Mouse (Mus musculus) limb, embryonic 15.5 days (tissue): Measurements from ENCODE around the gene Ubash3a. TPM values are rescaled to one million over a fixed set of nuclear protein-coding genes. Genes with fewer than 3 reads are reported as not detected.

ENCODE experiments used
- ATAC-seq: fragments of 200-750 bp; cut with Nextera tagmentation; 2 replicates; pipeline ENCODE4 v1.8.0; 2017; ENCODE audit warnings: low read depth, moderate TSS enrichment; ENCODE audit not compliant: insufficient number of reproducible peaks, low FRiP score, low TSS enrichment
- H3K27ac ChIP-seq: fragments of 300-500 bp; sonication (generic); 2 replicates; pipeline ENCODE4 v1.5.1; 2015; ENCODE audit warnings: moderate library complexity, mild to moderate bottlenecking, inconsistent platforms
- H3K27me3 ChIP-seq: fragments of 300-500 bp; sonication (generic); 2 replicates; pipeline ENCODE4 v1.6.1; 2015; ENCODE audit warnings: inconsistent platforms
- H3K36me3 ChIP-seq: fragments of 300-500 bp; sonication (generic); 2 replicates; pipeline ENCODE4 v1.6.1; 2015; ENCODE audit warnings: inconsistent platforms
- H3K4me1 ChIP-seq: fragments of 300-500 bp; sonication (generic); 2 replicates; pipeline ENCODE4 v1.6.1; 2015; ENCODE audit warnings: inconsistent platforms
- H3K4me2 ChIP-seq: fragments of 300-500 bp; sonication (generic); 2 replicates; pipeline ENCODE4 v1.6.1; 2015; ENCODE audit warnings: mild to moderate bottlenecking, inconsistent platforms
- H3K4me3 ChIP-seq: fragments of 300-500 bp; sonication (generic); 2 replicates; pipeline ENCODE4 v1.5.1; 2015; ENCODE audit warnings: mild to moderate bottlenecking, inconsistent platforms
- H3K9ac ChIP-seq: fragments of 300-500 bp; sonication (generic); 2 replicates; pipeline ENCODE4 v1.6.1; 2015; ENCODE audit warnings: inconsistent platforms
- H3K9me3 ChIP-seq: fragments of 300-500 bp; sonication (generic); 2 replicates; pipeline ENCODE4 v1.6.1; 2016; ENCODE audit warnings: inconsistent platforms
- WGBS: fragments of 180-500 bp; shearing (Covaris S2); methylation state at CpG from one replicate; pipeline ENCODE4 v1.1.7; 2015; 5-methylcytosine and 5-hydroxymethylcytosine counted together
- polyA plus RNA-seq: library from polyadenylated mRNA; unstranded; fragments of >200 nt; fragmentation: Nextera tagmentation; extraction: Ambion mirVana; gene quantifications from 2 replicates; pipeline ENCODE4 v1.2.1, GENCODE M21; 2015

Ubash3a gene
- polyA plus RNA-seq, 1 experiment from 2014 or later, result 0.32 TPM

DNA sequence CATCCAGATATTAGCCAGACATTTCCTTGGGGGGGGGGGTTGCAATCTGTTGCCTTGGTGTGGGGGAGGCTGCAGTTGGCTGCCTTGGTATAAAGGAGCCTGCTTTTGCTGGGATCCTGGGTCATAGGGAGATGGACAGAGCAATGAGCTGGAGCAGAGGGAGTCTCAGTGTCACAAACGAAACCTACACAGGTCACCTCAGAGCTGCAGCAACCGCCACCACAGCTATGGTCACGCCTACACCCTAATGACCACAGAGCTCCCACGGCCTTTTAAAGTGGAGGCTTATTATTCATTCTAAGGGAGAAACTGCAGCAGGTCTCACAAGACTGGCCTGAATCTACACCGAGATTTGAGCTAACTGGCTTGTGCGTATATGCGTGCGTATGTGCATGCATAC is 15.8 kb upstream of the Ubash3a start:
- ATAC-seq, result no peak
- no peaks in the 10 kb centered on the region for H3K9me3 ChIP-seq
- H3K27ac ChIP-seq, result no peak overlapping the region
- WGBS, result 68% methylated on average over 8 of the region's 8 CpGs
- H3K36me3 ChIP-seq, result no peaks in the 10 kb centered on the region
- H3K4me2 ChIP-seq, result no peak overlapping the region
- no peaks in the 10 kb centered on the region for H3K27me3 ChIP-seq
- H3K9ac ChIP-seq, result no peak overlapping the region
- H3K4me1 ChIP-seq, result peaks cover 3% of the 10 kb centered on the region; the same call in 1 of the 2 replicates
- no peak overlapping the region for H3K4me3 ChIP-seq

DNA sequence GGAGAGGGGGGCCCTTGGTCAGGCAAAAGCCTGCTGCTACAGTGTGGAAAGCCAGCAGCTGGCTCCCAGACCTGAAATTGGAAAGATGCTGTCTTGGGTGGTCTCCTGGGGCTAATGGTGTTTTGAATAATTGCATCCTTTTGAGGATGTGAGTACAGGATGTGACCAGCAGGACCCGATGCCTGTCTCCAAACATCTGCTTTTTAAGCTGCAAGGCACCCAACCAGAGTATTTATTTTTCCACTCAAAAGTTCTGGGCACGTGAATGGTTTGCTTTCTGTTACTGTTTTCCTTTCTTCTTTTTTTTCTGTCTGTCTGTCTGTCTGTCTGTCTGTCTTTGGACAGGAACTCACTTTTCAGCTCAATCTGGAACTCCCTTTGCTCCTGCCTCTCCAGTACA is 15.0 kb upstream of the Ubash3a start:
- Histone ChIP-seq H3K9ac (no peak overlapping the region), H3K9me3 (no peaks in the 10 kb centered on the region), H3K36me3 (no peaks in the 10 kb centered on the region), H3K27ac (no peak overlapping the region), H3K27me3 (no peaks in the 10 kb centered on the region), H3K4me2 (no peak overlapping the region), H3K4me1 (peaks cover 3% of the 10 kb centered on the region; the same call in 1 of the 2 replicates), H3K4me3 (no peak overlapping the region)
- WGBS, result 24% methylated on average over 2 of the region's 2 CpGs
- no peak for ATAC-seq

DNA sequence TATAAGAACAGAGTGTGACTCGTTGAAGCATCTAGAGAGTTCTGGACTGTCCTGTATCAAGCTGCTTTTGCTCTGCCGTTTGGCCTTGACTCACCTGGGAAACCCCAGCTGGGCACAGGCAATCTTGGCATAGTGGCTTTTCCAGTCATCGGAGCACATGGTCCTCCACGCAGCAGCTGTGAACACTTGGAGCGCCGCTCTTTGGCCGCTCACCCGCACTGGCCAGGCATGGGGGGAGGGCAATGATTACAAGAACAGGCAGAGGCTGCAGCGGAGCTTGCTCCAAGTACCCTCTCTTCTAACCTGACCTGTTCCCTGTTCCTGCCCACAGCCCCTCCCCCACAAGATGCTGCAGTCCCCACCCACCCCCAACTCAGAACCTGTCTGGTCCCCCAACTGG is 14.3 kb upstream of the Ubash3a start:
- Histone ChIP-seq H3K27ac (no peak overlapping the region), H3K4me1 (peaks cover 3% of the 10 kb centered on the region; the same call in 1 of the 2 replicates), H3K9ac (no peak overlapping the region), H3K4me2 (no peak overlapping the region), H3K27me3 (no peaks in the 10 kb centered on the region), H3K9me3 (no peaks in the 10 kb centered on the region), H3K4me3 (no peak overlapping the region), H3K36me3 (no peaks in the 10 kb centered on the region)
- WGBS, result 72% methylated on average over 9 of the region's 9 CpGs
- no peak for ATAC-seq

DNA sequence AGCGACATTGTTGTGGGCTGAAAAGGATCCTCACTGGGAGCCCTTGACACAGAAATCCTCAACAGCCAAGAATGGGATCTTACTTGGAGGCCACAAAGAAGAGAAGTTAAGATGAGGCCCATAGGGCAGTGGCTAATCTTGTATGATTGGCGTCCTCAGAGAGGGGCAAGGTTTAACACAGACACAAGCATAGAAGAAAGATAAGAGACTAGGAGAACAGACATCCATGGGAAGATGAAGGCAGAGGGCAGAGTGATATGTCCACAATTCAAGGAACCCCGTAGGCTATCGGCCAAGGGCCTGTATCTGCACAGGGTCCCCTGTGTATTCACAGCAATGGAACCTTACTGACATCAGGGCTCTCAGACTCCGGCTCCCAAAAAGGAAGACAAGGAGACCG is 12.5 kb upstream of the Ubash3a start:
- no peaks in the 10 kb centered on the region for H3K9me3 ChIP-seq
- H3K4me1 ChIP-seq, result peaks cover 3% of the 10 kb centered on the region; the same call in 1 of the 2 replicates
- no peak for ATAC-seq
- H3K36me3 ChIP-seq, result no peaks in the 10 kb centered on the region
- H3K27ac ChIP-seq, result no peak overlapping the region
- WGBS, result 91% methylated on average over 6 of the region's 6 CpGs
- H3K4me3 ChIP-seq, result no peak overlapping the region
- no peaks in the 10 kb centered on the region for H3K27me3 ChIP-seq
- no peak overlapping the region for H3K9ac ChIP-seq
- H3K4me2 ChIP-seq, result no peak overlapping the region

DNA sequence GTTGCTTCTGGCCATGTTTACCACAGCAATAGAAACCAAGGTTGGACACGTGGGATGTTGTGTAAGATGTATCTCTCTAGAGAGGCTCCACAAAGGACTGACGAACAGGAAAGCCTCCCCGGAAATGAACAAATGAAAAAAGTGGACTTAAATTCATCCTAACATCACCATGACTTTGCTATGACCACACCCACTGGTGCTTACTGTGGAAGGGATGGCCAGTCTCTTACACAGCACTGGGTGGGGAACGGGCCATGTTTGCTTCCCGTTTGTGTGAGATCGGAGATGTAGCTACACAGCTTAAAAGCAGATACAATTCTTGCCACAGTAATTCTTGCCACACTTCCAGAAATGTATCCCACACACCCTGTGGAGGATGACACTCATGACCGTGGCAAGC is 11.4 kb upstream of the Ubash3a start:
- no peaks in the 10 kb centered on the region for H3K27me3 ChIP-seq
- ATAC-seq, result no peak
- H3K9ac ChIP-seq, result no peak overlapping the region
- no peak overlapping the region for H3K4me3 ChIP-seq
- H3K36me3 ChIP-seq, result no peaks in the 10 kb centered on the region
- 76% methylated on average over 7 of the region's 7 CpGs for WGBS
- H3K4me1 ChIP-seq, result peaks cover 3% of the 10 kb centered on the region; the same call in 1 of the 2 replicates
- H3K27ac ChIP-seq, result no peak overlapping the region
- H3K4me2 ChIP-seq, result no peak overlapping the region
- H3K9me3 ChIP-seq, result no peaks in the 10 kb centered on the region

DNA sequence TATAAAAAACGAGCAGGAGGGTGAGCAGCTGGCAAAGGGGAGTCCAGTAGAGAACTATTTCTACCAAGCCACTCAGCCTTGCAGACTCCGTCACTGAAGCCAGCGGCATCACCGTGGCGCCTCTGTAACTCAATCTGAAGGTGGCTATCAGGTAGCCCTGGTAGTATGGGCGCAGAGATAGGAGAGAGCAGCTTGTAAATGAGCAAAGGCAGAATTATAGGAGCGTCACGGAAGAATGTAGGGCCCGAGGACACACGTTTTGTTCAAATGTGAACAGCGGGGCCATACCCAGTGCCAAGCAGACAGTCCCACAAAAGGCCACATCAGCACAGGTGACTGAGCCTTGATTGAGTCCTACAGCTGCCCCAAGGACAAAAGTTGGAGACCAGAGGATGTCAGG is 8.8 kb upstream of the Ubash3a start, which contains the start of gene Tmprss3:
Gene Tmprss3 (minus strand): TSS at position 101 of the 400 bp plus-strand sequence.
- ATAC-seq, result no peak
- no peak within 1 kb of the TSS for H3K27ac ChIP-seq
- H3K9ac ChIP-seq, result no peak within 1 kb of the TSS
- no peak within 1 kb of the TSS for H3K4me2 ChIP-seq
- H3K27me3 ChIP-seq, result no peaks in the 10 kb centered on the region
- 77% methylated on average over 11 of the region's 11 CpGs for WGBS
- no peaks in the 10 kb centered on the region for H3K9me3 ChIP-seq
- no peak within 1 kb of the TSS for H3K4me3 ChIP-seq
- H3K36me3 ChIP-seq, result no peaks in the 10 kb centered on the region
- H3K4me1 ChIP-seq, result no peaks in the 10 kb centered on the region

DNA sequence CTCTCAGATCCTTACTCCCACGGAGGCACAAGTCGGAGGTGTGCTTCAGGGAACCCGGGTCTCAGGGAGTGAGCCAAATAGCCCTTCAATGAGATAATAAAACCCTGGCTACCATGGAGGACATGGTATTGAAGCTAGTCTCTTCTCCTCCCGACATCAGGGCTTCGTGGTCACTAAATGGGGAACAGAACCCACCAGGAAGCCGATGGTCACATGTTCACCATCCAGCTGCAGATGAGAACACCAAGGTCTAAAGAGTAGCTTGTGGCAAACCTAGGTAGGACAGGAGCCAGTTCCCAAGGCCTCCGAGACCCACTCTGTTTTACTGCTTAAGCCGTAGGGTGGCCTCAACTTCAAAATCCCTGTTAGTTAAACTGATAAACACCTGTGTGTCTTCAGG is 981 bp downstream of the Ubash3a start:
- no peak overlapping the region for H3K4me2 ChIP-seq
- H3K9ac ChIP-seq, result no peak overlapping the region
- H3K4me3 ChIP-seq, result no peak overlapping the region
- no peak for ATAC-seq
- WGBS, result 77% methylated on average over 8 of the region's 8 CpGs
- no peaks in the 10 kb centered on the region for H3K9me3 ChIP-seq
- no peaks in the 10 kb centered on the region for H3K27me3 ChIP-seq
- no peak overlapping the region for H3K27ac ChIP-seq
- no peaks in the 10 kb centered on the region for H3K4me1 ChIP-seq
- H3K36me3 ChIP-seq, result no peaks in the 10 kb centered on the region

DNA sequence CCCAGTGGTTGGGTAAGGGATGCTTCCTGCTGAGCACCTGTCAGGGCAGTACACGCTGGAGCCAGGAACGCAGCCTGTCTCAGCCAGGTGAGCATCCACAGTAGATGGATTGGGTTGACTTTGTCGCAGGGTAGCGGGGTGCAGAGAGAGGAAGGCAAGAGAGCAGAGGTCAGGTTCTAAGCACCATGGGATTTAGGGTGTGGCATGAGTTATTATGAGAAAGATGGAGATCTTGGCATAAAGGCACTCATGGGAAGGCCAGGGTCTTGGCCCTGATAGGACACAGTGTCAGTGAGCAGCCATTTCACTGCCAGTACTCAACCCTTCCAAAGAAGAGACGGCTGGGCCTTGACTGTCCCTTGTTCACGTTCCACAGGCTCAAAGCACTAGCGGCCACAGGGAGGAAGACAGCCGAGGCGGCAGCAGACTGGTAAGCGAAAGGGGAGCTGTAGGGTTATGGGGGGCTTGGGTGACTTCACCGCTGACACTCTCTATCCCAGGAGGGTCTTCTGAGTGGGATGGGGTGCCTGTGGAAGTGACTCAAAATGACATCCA is 1.8 kb downstream of the Ubash3a start:
- H3K4me2 ChIP-seq, result no peak overlapping the region
- no peaks in the 10 kb centered on the region for H3K27me3 ChIP-seq
- H3K27ac ChIP-seq, result no peak overlapping the region
- no peak for ATAC-seq
- H3K4me1 ChIP-seq, result no peaks in the 10 kb centered on the region
- WGBS, result 88% methylated on average over 11 of the region's 11 CpGs
- no peaks in the 10 kb centered on the region for H3K9me3 ChIP-seq
- H3K4me3 ChIP-seq, result no peak overlapping the region
- no peaks in the 10 kb centered on the region for H3K36me3 ChIP-seq
- H3K9ac ChIP-seq, result no peak overlapping the region

DNA sequence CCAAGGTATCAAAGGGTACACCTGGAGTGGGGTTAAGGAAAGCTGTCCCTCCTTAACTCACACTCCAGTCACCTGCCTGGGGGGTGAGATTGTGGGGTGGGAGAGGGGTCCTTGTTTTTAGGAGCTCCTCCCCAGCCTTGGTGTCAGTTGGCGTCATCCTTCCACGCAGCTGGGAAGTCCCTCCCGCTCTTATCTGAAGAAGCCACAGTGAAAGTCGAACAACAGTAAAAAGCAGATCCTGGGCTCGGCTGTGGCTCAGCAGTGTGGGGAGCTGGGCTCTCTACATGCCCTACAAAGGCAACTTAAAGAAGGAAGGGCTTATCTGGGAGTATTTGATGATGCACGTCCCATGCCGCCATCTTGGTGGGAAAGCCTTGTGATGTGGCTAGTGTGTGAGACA is 2.6 kb downstream of the Ubash3a start:
- Histone ChIP-seq H3K9ac (no peak overlapping the region), H3K9me3 (no peaks in the 10 kb centered on the region), H3K4me2 (no peak overlapping the region), H3K27me3 (no peaks in the 10 kb centered on the region), H3K36me3 (no peaks in the 10 kb centered on the region), H3K27ac (no peak overlapping the region), H3K4me3 (no peak overlapping the region), H3K4me1 (no peaks in the 10 kb centered on the region)
- WGBS, result 89% methylated on average over 7 of the region's 7 CpGs
- no peak for ATAC-seq

DNA sequence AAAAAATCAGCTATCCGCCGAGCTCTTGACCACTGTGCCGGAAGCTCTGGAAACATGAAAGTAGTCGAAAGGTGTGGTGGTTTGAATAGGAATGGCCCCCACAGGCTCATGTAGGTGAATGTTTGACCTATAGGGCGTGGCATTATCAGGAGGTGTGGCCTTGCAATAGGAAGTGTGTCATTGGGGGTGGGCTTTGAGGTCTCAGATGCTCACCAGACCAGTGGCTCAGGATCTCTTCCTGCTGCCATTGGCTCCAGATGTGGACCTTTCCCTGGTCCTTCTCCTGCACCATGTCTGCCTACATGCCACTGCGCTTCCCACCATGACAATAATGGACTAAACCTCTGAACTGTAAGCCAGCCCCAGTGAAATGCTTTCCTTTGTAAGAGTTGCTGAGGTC is 4.2 kb downstream of the Ubash3a start:
- ATAC-seq, result no peak
- H3K27me3 ChIP-seq, result no peaks in the 10 kb centered on the region
- 82% methylated on average over 6 of the region's 6 CpGs for WGBS

DNA sequence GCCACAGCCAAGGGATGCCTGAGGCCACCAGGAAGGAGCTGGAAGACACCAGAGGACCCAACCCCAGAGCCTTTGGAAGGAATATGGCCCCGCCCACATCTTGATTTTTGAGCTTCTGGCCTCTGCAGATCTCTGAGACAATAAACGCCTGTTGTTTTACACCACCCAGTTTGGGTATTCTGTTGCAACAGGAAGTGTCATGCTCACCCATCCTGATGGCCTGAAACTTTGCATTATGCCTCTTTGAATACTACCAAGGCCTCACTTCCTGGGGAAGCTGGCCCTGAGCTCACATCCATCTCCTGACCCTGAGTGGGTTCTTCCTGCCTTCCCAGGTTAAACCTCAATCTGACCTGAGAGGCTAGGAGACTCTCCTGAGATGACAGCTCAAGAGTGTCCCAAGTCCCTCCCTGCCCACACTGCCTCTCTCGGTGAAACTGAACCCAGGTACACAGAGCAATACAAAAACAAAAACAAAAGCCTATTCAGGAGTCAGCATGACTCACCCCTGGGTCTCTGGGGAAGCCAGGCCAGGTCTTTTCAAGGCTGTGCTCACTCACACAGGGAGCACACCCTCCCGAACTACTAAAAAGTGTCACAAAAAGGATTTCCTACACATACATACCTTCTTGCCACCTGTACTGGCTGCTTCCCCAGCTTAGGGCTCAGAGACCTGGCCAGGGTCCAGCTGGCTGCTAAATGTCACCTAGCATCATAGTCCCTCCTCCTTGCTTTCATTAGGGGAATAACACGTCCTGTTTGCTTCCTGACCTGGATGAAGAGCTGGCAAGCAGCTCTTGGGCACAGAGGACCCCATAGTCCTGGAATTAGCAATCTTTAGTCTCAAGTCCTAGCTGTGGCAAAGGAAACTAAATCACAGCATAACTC is 8.6 kb downstream of the Ubash3a start:
- no peak overlapping the region for H3K9ac ChIP-seq
- WGBS, result 45% methylated on average over 5 of the region's 5 CpGs
- ATAC-seq, result no peak
- no peak overlapping the region for H3K27ac ChIP-seq
- no peak overlapping the region for H3K4me2 ChIP-seq
- no peaks in the 10 kb centered on the region for H3K9me3 ChIP-seq
- H3K36me3 ChIP-seq, result no peaks in the 10 kb centered on the region
- no peak overlapping the region for H3K4me3 ChIP-seq
- H3K27me3 ChIP-seq, result no peaks in the 10 kb centered on the region
- H3K4me1 ChIP-seq, result 0 out of 2 replicates have a peak, but pooled peaks cover 3% of the 10 kb centered on the region

More for the DNA sequence above, 4.2 kb downstream of the Ubash3a start:
- Histone ChIP-seq H3K4me2 (no peak overlapping the region), H3K4me3 (no peak overlapping the region), H3K9ac (no peak overlapping the region), H3K36me3 (no peaks in the 10 kb centered on the region), H3K9me3 (no peaks in the 10 kb centered on the region), H3K27ac (no peak overlapping the region), H3K4me1 (0 out of 2 replicates have a peak, but pooled peaks cover 3% of the 10 kb centered on the region)

DNA sequence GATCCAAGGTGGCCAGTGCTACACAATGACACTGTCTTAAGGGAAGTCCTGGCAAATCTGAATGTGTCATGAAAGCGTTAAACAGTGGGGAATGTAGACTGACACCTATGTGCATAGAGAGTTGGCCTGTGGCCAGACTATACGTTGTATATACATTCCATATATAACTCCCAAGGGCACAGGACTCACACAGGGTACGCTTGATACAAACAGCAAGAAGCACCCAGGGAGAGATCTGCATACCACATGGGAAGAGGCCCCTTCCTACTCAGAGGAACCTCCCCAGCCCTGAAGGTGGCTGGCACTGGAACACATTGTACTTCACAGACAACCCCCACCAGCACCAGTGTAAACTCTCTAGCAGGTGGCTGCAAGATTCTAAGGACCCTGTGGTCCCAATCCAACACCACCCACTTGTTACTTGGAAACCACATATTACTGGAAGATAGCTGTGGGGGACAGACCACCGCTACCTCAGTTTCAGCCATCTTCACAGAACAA is 15.2 kb downstream of the Ubash3a start:
- Histone ChIP-seq H3K36me3 (no peaks in the 10 kb centered on the region), H3K27ac (no peak overlapping the region), H3K4me2 (no peak overlapping the region), H3K27me3 (peaks cover under 1% of the 10 kb centered on the region; the same call in 1 of the 2 replicates), H3K4me3 (no peak overlapping the region), H3K9me3 (no peaks in the 10 kb centered on the region), H3K4me1 (no peaks in the 10 kb centered on the region; the same call in 1 of the 2 replicates), H3K9ac (no peak overlapping the region)
- no peak for ATAC-seq
- 38% methylated on average over 4 of the region's 4 CpGs for WGBS
